Mouse (Mus musculus): ENCODE data around the gene Mpz. TPM values are rescaled to one million over a fixed set of nuclear protein-coding genes. Genes with fewer than 3 reads are reported as not detected.

The Mpz gene
- total RNA-seq (2021), result not detected

DNA sequence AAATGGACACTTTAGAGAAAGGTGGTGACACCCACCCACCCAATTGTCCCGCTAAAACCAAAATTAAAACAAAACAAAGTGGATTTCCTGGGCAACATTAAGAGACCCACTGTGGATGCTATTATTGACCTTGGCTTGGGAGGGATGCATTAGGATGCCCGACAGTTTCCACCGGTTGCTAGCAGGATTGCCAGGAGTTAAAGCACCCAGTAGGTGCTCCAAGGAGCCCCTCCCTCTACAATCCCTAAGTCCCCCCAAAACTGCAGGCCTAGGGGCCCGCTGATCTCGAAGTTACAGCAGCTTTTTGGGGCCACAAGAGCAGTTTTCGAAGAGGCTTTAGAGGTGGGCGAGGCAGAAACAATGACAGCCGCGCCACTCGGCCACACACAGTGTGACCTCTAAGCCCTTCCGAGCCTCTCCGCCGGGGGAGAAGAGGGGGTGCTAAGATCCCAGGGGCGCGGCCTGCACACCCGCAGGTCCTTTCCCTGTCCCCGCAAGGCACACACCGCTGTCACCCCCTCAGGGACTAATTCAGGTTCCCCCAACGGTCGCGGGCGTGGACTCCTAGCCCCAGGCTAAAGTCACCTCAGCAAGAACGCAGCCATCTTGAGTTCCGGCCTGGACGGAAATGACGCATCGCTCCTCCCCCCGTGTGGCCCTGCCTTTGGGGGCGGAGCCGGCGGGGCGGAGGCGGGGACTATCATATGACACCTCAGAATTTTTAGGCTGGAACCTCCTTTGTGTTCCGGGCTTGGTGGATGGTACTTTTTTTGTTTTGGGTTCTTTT lies at the start of gene Mpz, which contains the start of gene Sdhc:
Mpz (plus strand) TSS at position 738 of the 787 bp plus-strand sequence.
Sdhc (minus strand) TSS at position 630 of the 787 bp plus-strand sequence.
- intact Hi-C loops (cut with DNase I), result no loop called here

DNA sequence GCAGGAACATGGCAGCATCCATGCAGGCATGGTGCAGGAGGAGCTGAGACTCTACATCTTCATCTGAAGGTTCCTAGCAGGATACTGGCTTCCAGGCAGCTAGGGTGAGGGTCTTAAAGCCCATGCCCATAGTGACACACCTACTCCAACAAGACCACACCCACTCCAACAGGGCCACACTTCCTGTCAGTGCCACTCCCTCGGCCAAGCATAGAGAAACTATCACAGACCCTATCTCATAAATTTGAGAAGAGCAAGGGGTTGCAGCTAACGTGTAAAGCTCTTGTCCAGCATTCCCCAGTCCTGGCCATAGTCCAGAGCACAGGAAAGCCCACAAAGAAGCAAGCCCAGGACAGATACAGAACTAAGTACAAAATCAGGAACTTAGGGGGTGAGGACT lies 49.5 kb upstream of the Mpz start:
- intact Hi-C loops (cut with DNase I), result no loop called here

More for the DNA sequence above, at the start of gene Mpz, which contains the start of gene Sdhc:
- DNase-seq, result peak; percentile 95

DNA sequence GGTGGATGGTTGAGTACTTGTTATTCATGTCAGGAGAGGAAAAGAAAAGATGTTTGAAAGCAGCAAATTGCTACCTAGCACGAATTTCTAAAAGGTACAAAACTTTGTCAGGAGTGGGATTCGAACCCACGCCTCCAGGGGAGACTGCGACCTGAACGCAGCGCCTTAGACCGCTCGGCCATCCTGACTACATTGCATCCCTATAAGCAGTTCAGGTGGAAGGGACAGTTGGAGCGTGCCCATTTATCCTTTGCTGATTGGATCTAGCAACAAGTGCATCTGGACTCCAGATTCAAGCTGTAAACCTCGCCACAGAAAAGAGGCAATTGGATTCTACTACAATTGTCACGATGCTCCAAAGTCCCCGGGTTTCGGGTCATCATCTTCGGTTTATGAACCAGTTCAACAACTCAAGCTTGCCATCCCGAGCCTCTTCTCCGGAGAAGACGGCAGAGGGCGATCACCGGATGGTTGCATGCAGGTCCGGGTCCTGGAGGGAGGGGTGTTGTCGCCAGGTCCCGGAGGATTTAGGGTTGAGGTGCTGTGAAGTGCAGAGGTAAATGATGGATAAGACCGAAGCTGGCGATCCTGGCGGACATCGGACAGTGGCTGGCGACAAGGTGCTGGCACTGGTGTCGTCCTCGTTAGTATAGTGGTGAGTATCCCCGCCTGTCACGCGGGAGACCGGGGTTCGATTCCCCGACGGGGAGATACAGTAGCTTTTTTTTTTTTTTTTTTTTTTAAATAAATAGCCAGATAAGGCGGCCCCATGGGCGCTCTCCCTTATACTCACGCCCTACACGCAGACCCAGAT lies 48.6 kb upstream of the Mpz start:
- intact Hi-C loops (cut with DNase I), result no loop called here

More for the DNA sequence above, 49.5 kb upstream of the Mpz start:
- no peak for DNase-seq

DNA sequence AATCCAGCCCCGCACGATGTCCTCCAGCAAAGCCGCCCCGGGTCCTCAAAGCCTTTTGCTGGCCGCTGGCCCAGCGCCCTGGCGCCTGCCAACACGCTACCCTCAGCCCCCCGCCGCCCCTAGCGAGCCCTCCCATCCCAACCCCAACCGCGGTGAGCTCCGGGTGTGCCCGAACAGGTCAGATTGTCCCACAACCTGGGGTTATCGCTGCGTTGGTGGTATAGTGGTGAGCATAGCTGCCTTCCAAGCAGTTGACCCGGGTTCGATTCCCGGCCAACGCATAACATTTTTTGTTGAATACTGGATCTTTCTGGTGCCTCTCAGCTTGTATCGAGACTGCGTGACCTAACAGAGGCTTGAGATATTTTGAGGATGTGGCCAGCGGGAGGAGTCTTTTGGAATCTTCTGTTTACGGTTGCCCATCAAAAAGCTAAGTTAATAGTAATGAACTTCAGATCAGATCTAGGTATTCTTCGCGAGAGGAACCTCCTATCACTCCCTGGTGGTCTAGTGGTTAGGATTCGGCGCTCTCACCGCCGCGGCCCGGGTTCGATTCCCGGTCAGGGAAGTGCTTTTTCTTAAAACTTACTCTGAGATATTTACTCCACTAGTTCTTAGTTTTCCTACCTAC lies 47.8 kb upstream of the Mpz start:
- DNase-seq, result peak; percentile 86
- intact Hi-C loops (cut with DNase I), result no loop called here

More for the DNA sequence above, 48.6 kb upstream of the Mpz start:
- DNase-seq, result peak; percentile 88

DNA sequence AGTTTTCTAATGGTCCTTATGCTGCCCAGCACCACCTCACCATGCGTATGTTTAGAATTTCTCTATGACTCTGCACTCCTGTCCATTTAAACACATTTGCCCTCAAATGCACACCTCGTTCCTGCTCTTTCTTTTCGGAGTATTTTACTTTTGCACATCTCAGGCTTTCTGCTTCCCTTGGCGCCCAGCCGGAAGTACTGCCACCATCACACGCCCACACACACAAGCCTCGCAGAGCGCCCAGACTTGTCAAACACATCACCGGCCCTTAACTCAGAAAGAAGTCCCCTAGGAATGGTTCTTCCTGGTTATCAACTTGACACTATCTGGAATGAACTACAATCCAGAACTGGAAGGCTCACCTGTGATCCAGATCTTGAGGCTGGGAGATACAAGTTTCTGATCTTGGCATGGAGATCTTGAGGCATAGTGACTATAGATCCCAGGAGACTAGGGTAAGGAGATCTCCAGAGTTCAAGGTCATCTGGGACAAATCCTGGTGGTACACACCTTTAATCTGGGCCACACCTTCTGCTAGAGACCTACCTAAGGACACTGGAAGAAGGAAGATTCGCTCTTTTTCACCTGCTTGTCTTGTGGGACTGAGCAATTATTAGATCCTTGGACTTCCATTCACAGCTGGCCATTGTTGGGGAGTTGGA lies 47.2 kb upstream of the Mpz start:
- intact Hi-C loops (cut with DNase I), result no loop called here

DNA sequence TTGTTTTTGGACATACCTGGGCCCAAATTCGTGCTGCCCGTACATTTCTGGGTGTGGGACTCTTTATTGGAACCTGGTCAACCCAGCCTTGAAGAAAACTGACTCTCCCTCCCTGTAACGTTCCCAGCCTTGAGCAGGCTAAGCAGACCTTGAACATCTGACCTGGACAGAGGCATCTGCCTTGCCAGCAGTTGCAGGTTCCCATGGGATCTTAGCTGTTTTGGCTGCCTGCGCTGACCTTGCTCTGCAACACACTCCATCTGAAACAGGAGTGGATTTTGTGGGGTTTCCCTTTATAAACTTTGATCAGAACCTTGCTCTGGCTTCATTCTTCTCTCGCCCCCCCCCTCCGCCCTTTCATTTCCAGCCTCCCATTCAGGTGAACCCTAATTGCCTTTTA lies 45.3 kb upstream of the Mpz start:
- intact Hi-C loops (cut with DNase I), result no loop called here
- no peak for DNase-seq

More for the DNA sequence above, 47.2 kb upstream of the Mpz start:
- peak; percentile 19 for DNase-seq

DNA sequence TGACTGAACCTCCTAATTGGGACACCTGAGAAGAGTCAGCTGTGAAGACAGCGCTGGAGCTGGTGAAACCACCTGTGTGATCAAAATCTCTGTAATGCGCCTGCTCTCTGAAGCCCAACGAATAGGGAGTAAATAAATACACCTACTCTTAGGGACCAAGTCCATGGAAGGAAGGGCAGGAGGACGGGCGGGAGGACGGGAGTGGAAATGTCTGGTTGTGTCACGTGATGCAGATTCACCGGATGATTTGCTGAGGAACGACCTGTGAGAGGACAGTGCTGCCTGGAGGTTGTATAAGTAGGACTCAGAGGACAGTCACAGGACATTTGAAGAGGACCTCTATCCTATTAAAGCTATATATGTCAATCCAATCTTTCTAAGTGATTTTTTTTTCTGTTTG lies 40.9 kb upstream of the Mpz start:
- no peak for DNase-seq
- intact Hi-C loops (cut with DNase I), result no loop called here

DNA sequence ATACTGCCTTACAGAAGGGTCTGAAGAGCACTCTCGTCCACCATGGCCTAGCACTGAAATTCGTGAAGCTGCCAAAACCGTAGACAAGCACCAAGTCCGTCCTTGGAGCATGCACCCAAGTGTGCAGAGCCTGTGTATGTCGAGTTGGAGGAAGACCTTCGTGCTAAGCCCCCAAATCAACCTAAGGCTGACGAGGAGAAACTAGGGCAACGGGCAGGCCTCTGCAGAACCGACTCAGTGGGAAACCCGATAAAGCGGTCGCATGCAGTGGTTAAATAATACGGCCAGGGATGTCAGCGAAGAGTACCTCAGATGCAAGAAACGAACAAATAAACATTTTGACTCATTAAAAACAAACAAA lies 39.9 kb upstream of the Mpz start:
- DNase-seq, result no peak
- intact Hi-C loops (cut with DNase I), result no loop called here

DNA sequence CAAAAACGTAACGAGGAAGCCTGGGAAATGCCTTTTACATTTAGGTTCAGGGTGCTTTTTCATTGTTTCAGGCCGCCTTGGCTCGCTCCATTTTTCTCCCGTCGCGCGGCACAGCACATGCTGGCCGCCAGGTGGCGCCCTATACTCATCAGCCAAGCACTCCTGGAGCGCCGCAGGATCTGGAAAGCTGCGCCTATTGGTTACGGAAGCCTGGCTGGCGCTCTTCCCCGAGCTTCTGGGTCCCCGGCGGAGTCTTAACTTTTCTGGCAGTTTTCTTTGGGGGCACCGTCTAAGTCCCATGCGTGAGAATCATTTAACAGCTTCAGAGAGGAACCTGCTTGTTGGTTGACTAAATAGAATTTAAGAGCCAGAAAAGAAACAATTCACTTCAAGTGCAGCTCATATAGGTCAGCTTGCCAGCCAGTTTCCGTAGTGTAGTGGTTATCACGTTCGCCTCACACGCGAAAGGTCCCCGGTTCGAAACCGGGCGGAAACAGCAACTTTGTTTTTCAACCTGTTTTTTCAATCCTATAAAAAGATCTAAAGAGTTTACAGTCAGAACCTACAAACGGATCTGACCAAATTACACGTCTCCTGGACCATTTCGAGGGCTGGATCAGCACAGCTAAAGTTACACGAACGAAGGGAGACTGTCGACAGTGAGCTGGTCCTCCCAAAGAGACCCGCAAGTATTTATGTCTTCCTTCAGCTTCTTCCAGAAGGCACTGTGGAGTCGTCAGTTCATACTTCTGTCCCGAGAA lies 39.3 kb upstream of the Mpz start:
- peak; percentile 96 for DNase-seq
- intact Hi-C loops (cut with DNase I), result no loop called here

DNA sequence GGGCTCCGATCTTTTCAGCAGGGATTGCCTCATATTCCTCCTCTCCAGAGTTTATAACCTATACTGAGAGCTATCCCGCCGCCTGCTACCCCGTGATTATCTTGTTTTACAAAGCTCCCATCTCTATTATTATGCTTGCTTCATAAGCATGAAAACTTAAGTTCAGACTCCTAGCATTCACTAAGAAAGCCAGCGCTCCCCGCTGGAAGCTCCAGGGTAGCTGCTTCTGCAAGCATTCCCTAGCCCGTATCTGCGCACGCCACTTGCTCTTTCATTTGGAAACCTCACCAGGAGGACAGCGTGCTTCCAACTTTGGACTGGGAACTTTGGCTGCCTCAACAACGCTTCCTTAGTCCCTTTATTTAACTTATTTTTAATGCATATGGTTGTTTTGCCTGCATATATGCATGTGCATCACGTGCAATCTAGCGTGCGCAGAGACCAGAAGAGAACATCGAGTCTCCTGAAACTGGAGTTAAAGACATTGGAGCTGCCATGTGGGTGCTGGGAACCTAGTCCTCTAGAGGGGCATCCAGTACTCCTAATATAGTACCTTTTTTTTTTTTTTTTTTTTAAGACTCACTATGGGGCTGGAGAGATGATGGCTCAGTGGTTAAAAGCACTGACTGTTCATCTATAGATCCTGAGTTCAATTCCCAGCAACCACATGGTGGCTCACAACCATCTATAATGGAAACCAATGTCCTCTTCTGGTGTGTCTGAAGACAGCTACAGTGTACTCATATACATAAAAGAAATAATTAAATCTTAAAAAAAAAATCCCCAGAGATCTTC lies 38.5 kb upstream of the Mpz start:
- intact Hi-C loops (cut with DNase I), result no loop called here
- peak; percentile 36 for DNase-seq

DNA sequence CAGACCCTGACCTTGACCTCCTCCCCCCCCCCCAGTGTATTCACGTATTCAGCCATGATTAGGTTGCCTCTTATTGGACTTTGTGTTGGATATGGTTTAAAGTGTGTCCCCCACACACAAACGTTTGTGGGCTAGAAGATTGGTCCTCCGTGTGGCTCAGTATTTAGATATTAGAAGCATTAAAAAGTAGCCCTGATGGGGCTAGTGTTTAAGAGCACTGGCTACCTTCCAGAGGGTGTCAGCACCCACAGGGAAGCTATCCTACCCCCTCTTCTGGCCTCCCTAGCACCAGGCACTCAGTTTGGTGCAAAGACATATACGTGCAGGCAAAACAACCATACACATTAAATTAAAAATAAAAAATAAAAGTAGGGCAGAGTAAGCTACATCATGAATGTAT lies 37.5 kb upstream of the Mpz start:
- DNase-seq, result no peak
- intact Hi-C loops (cut with DNase I), result no loop called here

DNA sequence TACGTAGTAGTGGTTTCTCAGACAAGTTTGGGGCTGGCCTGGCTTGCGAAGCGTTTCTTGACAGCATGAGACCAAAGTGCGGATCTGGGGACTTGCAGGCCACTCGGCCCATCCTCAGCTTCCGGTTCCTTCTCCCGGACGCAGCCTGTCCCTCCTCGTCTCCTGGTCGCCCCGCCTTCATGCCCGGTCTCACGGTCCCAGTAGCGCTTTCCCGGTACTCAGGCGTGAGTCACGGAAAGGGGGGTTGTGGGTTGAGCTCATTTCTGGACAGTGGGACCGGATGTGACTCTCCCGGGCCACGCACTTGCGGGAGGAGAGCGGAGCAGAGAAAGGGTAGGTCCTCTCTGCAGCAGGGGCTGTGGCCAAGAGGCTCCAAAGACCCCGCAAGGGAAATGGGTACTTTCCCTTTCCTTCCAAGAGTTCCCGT lies 36.6 kb upstream of the Mpz start, which contains the start of gene Cfap126:
Cfap126 (plus strand) TSS at position 46 of the 427 bp plus-strand sequence.
- intact Hi-C loops (cut with DNase I), result no loop called here
- peak; percentile 60 for DNase-seq

DNA sequence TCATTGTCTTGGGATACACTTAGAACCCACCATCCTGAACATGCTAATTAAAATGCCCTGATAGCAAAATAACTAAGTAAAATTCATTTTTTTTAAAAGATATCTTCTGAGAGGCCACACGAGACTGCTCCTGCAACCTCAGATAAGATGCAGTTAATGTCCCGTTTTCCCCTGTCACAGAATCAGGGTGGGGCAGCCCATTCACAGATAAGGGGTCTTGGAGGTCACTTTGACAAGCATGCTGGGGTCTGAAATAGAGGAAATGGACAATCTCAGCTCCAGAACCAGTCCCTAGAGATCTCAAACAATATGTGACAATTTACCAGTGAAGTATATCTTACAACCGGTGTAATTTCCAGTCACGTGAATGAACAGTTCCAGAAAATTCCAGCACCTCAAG lies 34.2 kb upstream of the Mpz start:
- intact Hi-C loops (cut with DNase I), result no loop called here

DNA sequence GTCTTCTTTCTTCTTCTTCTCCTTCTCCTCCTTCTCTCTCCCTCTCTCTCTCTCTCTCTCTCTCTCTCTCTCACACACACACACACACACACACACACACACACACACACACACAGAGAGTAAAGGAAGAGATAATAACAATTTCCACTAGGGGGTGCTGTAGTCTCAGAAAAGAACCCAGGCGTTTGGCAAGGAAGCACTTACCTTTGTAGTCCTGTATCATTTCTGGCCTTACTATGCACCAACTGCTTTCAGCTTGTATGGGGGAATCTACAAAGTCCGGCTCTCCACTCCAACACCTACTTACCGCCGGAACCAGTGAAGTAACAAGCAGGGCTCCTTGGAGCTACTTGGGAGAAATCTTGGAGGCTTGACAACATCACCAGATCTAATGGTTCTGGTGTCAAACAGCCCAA lies 32.2 kb upstream of the Mpz start:
- peak; percentile 25 for DNase-seq
- intact Hi-C loops (cut with DNase I), result no loop called here

More for the DNA sequence above, 34.2 kb upstream of the Mpz start:
- DNase-seq, result no peak

DNA sequence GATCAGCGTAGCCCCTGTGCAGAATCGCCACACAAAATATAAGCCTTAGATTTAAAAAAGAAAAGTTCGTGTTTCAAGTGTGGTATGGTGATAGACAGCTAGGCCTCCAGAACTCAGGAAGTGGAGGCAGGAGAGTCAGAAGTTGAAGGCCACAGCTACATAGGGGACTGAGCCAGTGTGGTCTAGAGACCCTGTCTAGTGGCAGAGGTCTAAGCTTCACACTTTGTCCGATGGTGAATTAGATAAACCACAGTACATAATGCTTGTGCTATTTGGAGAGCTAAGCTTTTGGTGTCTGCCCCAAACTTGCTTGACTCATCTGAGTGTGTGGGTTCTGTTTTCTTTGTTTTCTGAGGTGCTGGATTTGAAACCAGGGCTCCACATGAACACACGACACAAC lies 31.5 kb upstream of the Mpz start:
- intact Hi-C loops (cut with DNase I), result no loop called here
- no peak for DNase-seq

DNA sequence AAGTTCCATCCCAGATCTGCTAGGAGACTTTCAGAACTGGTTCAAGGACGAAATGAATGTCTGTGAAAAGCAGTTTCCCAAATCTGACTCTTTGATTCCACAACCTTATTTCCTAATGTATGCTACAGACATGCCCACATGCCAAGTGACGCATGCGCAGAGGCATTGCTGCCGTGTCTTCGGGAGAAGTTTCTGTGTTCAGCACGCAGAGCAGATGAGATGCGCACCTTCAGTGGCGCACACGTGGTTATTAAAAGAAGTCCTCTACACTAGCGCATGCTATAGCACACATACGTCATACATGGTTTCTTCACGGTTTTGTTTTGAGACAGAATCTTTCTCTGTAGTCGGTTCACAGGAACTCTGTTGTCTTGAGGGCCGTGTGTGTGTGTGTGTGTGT lies 31.1 kb upstream of the Mpz start:
- intact Hi-C loops (cut with DNase I), result no loop called here

DNA sequence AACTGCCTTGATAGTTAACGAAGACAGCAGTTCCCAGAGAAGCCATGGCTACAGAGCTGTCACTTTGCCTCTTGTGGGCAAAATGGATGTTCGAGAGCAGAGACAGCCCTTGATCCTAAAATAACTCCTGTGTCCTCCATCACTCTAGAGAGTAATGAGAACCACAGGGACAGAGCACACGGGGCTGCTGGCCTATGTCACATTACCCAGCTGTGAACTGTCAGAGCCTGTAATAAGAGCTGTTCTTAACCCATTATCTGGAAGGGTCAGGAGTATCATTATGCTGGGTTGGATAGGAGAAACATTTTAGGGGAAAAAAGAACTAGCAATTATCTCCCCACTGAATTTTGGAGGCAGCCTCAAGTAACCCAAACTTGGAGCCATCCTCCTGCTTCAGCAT lies 29.6 kb upstream of the Mpz start:
- intact Hi-C loops (cut with DNase I), result loop anchor here (2.0 kb wide), 1 partner anchor 100 kb away; no protein-coding TSS in a partner anchor
- DNase-seq, result no peak

More for the DNA sequence above, 31.1 kb upstream of the Mpz start:
- no peak for DNase-seq

DNA sequence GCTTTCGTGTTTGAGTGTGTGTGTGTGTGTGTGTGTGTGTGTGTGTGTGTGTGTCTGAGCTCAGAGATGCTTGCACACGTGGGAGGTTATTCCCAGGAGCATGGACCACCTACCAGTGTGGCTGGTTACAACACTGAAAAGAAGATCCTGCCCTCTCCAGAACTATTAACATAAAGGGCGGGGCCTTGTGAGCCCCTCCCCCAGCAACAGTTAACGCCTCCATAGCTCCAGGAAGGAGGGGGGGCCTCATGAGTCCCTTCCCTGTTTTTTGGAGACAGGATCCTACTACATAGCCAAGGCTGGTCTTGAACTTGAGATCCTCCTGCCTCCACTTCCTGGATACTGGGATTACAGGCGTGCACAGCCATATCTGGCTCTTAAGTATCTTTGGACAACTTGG lies 28.7 kb upstream of the Mpz start:
- intact Hi-C loops (cut with DNase I), result loop anchor here (2.0 kb wide), 1 partner anchor 99 kb away; no protein-coding TSS in a partner anchor
- no peak for DNase-seq

DNA sequence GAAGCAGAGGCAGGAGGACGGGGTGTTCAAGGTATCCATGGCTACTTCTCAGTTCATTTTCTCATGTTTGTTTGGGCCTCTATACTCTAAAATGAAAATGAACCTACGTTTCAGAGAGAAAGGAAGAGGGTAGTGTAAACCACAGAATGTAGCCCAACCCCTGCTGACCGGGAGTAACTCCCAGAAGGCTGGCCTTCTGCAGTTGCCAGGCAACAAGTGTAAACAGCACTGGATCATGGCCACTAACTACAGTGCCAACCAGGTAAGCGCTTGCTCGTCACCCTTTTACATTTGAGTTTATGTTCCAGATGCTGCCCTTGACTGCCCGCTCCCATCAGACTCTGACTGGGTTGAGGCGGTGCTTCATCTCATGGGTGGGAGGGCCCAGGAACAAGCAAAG lies 27.6 kb upstream of the Mpz start:
- intact Hi-C loops (cut with DNase I), result no loop called here

More for the DNA sequence above, 27.6 kb upstream of the Mpz start:
- DNase-seq, result no peak

All from left cerebral cortex, postnatal 4 days (tissue).